Mouse (Mus musculus): ENCODE data around the gene Eefsec.

Eefsec gene

GRCm38 (mm10) chr6:88215797-88216196, 230.5 kb downstream of the Eefsec start:
- intact Hi-C loops (cut with DNase I): no loop called here

- intact Hi-C loops (cut with DNase I): no loop called here
These were observed 236.2 kb downstream of the Eefsec start for GRCm38 (mm10) chr6:88210182-88210581.

GRCm38 (mm10) chr6:88209453-88209852, 236.9 kb downstream of the Eefsec start:
- intact Hi-C loops (cut with DNase I): no loop called here

- intact Hi-C loops (cut with DNase I): no loop called here
These were observed 238.0 kb downstream of the Eefsec start for GRCm38 (mm10) chr6:88208321-88208720.

GRCm38 (mm10) chr6:88207403-88208033, 238.8 kb downstream of the Eefsec start:
- intact Hi-C loops (cut with DNase I): no loop called here
